Mouse (Mus musculus): ENCODE results near the gene Nkapd1.

The Nkapd1 gene

GRCm38 (mm10) chr9:50601536-50601935, 15.7 kb downstream of the Nkapd1 start:
- in situ Hi-C loops (cut with MboI, MseI), result no loop called here

GRCm38 (mm10) chr9:50596973-50597372, 20.3 kb downstream of the Nkapd1 start:
- in situ Hi-C loops (cut with MboI, MseI), result loop anchor here (5.0 to 25.0 kb wide), 2 partner anchors 145 to 1110 kb away; partner anchors contain the start of gene Ttc12 (in 1 of the 2)

GRCm38 (mm10) chr9:50594794-50595417, 22.4 kb downstream of the Nkapd1 start:
- in situ Hi-C loops (cut with MboI, MseI), result loop anchor here (5.0 to 25.0 kb wide), 2 partner anchors 143 to 1108 kb away; partner anchors contain the start of gene Ttc12 (in 1 of the 2)

GRCm38 (mm10) chr9:50593544-50593943, 23.7 kb downstream of the Nkapd1 start:
- in situ Hi-C loops (cut with MboI, MseI), result loop anchor here in 1 of 2 experiments (25.0 kb wide), 1 partner anchor 1106 kb away; the partner anchor contains the start of gene Ttc12

- in situ Hi-C loops (cut with MboI, MseI), result loop anchor here in 1 of 2 experiments (25.0 kb wide), 1 partner anchor 1106 kb away; the partner anchor contains the start of gene Ttc12
Measured at GRCm38 (mm10) chr9:50592955-50593354, 24.3 kb downstream of the Nkapd1 start.

GRCm38 (mm10) chr9:50590856-50591518, 26.3 kb downstream of the Nkapd1 start:
- in situ Hi-C loops (cut with MboI, MseI), result loop anchor here in 1 of 2 experiments (25.0 kb wide), 1 partner anchor 1104 kb away; the partner anchor contains the start of gene Ttc12

GRCm38 (mm10) chr9:50586955-50587354, 30.3 kb downstream of the Nkapd1 start:
- in situ Hi-C loops (cut with MboI, MseI), result loop anchor here (5.0 to 25.0 kb wide), 4 partner anchors 40 to 1318 kb away; partner anchors contain the start of gene Ttc12 (in 1 of the 2)

- in situ Hi-C loops (cut with MboI, MseI), result loop anchor here (5.0 to 25.0 kb wide), 4 partner anchors 38 to 1320 kb away; partner anchors contain the start of gene Ttc12 (in 1 of the 2)
Measured at GRCm38 (mm10) chr9:50585145-50585818, 32.0 kb downstream of the Nkapd1 start.

- in situ Hi-C loops (cut with MboI, MseI), result loop anchor here in 1 of 2 experiments (10.0 to 25.0 kb wide), 3 partner anchors 326 to 1324 kb away; partner anchors contain the start of gene Ttc12
Measured at GRCm38 (mm10) chr9:50580370-50580769, 36.9 kb downstream of the Nkapd1 start.

GRCm38 (mm10) chr9:50569599-50570525, 47.4 kb downstream of the Nkapd1 start:
- in situ Hi-C loops (cut with MboI, MseI), result loop anchor here in 1 of 2 experiments (10.0 to 25.0 kb wide), 2 partner anchors 1325 to 1758 kb away; no protein-coding TSS in a partner anchor

- in situ Hi-C loops (cut with MboI, MseI), result loop anchor here in 1 of 2 experiments (25.0 kb wide), 1 partner anchor 1756 kb away; no protein-coding TSS in a partner anchor
Measured at GRCm38 (mm10) chr9:50567881-50568280, 49.4 kb downstream of the Nkapd1 start.

GRCm38 (mm10) chr9:50567372-50567771, 49.9 kb downstream of the Nkapd1 start:
- in situ Hi-C loops (cut with MboI, MseI), result loop anchor here in 1 of 2 experiments (25.0 kb wide), 1 partner anchor 1755 kb away; no protein-coding TSS in a partner anchor

GRCm38 (mm10) chr9:50565940-50566339, 51.3 kb downstream of the Nkapd1 start:
- in situ Hi-C loops (cut with MboI, MseI), result loop anchor here in 1 of 2 experiments (25.0 kb wide), 1 partner anchor 1754 kb away; no protein-coding TSS in a partner anchor

GRCm38 (mm10) chr9:50565173-50565572, 52.1 kb downstream of the Nkapd1 start:
- in situ Hi-C loops (cut with MboI, MseI), result loop anchor here in 1 of 2 experiments (25.0 kb wide), 1 partner anchor 1753 kb away; no protein-coding TSS in a partner anchor

GRCm38 (mm10) chr9:50561918-50562360, 55.3 kb downstream of the Nkapd1 start:
- in situ Hi-C loops (cut with MboI, MseI), result loop anchor here in 1 of 2 experiments (25.0 kb wide), 1 partner anchor 1750 kb away; no protein-coding TSS in a partner anchor

GRCm38 (mm10) chr9:50561145-50561917, 55.9 kb downstream of the Nkapd1 start, which contains the start of gene Tex12:
Gene Tex12, minus strand, starts transcription at chr9:50561325.
- in situ Hi-C loops (cut with MboI, MseI), result loop anchor here in 1 of 2 experiments (25.0 kb wide), 1 partner anchor 1749 kb away; no protein-coding TSS in a partner anchor
